Mouse (Mus musculus): ENCODE data around the gene Fam129a.
A peak's percentile ranks its signal among the peaks of the same experiment; 100 is the strongest.

Fam129a gene

GRCm38 (mm10) chr1:151584182-151584471, 13.1 kb downstream of the Fam129a start:
- DNase-seq (ENCODE audit: low read depth) = no peak

GRCm38 (mm10) chr1:151584565-151585216, 13.7 kb downstream of the Fam129a start:
- peak; percentile 40 for DNase-seq (ENCODE audit: low read depth)

DNA sequence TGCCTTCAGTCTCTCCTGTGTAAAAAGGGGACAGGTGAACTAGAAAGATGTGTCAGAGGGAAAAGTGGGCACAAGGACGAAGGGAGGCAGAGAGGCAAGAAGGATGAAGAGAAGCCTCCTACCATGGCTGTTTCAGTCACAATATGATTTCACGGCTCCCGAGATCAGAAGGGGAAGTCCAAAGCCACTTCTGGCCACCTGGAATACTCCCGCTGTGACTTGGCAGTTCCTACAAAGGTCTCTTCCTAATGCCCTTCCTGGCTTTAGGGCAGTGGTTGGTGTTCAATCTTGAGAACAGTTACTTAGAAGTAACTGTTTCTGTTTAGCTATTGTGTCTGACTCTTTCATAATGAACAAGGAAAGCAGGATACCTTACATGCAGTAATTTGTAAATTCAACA, 14.7 kb downstream of the Fam129a start:
- no peak for DNase-seq (ENCODE audit: low read depth)

DNA sequence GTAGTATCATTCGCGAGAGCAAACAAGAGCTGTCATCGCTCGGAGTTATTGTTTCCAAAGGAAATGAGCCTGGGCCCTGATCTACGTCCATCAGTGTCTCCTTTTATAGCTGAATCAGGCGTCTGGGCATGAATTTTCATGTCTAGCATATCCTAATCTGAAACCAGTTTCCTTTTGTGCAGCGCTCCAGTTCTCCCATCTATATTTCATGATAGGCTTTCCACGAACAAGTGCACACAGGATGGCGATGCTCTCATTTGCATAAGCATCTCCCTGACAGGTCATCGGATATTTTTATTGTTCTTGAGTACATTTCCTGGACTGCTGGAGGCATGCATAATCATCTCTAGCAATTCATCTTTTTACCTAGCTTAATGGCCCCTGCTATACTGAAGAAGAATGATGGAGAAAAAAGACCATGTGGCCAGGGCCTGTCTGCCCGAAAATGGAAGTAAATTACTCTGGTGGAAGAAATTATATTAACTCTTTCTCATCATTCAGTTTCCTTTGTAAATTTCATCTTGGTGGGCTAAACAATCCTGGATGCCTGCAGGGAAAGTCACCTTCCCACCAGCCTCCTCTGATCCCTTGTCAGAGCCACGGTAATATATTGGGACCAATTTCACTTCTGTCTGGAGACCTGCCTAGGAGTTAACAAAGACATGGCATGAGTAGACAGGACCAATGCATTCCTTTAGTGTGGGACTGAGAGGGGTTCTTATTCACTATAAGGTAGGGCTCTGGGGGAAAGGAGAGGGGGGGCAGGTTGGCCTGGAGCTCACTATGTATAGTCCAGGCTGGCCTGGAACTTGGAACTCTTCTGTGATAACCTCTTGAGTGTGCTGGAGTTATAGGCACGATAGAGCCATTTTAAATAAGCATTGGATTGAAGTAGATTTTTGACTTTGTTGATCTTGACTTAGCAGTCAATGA, 21.4 kb downstream of the Fam129a start:
- DNase-seq (ENCODE audit: low read depth) = no peak

GRCm38 (mm10) chr1:151594906-151595305, 23.9 kb downstream of the Fam129a start:
- DNase-seq (ENCODE audit: low read depth) = no peak

DNA sequence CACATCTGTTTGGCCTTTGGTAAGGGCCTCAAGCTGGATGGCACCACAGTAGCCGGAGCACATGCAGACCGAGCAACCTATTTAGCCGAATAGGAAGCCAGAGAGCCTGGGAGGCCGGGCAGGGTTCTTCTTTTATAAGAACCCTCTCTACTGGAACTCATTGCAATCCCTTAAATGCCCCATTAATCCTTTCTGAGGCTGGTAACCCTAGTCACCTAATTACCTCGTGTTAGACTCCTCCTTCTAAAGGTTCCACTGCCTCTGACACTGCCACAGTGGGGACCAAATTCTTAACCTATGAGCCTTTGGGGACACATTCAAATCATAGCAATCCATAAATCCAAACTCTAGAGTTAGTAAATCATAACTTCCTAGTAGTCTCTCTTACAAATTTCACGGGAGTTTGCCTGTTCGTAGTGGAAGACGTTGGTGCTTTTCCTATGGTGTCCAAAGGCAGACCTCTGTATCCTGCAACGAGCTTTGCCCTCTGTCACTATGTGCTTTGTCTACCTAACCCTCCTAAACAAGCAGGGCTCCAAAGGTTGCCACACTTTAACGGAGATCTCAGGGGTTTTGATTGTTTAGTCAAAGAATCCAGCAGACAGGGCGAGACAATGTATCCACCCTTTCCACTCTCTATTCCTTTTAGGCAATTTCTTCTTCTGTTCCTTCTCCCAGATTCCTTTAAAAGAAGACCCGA, 24.8 kb downstream of the Fam129a start:
- DNase-seq (ENCODE audit: low read depth) = no peak

- DNase-seq (ENCODE audit: low read depth) = no peak
Measured at GRCm38 (mm10) chr1:151596562-151596961, 25.6 kb downstream of the Fam129a start.

DNA sequence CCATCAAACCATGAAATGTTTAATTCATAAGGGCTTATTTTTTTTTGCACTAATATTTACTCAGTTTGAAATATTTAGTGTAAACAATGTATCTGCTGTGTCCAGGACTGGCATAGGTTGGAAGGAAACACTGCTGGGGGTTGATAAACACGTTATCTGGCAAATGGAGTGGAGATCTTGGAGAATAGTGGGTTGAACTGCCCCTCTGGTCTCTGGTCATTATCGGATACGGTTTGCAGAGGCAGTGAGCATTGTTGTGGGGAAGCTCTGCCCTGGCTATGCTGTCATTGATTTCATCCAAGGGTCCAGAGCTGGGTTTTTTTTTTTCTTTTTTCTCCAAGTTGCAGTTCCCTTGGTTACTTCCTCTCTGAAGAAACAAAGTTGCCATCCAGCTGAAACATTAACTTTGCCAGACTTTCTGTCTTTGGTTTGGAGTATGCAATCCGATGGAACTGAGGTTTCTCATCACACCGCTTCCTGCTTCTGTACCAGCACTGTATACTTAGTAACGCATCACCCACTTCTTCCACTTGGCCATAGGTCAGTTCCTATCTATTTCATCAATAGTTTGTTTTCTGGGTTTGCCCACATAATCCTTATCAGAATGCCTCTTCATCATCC, 26.8 kb downstream of the Fam129a start:
- peak; percentile 26 for DNase-seq (ENCODE audit: low read depth)

- peak; percentile 42 for DNase-seq (ENCODE audit: low read depth)
Measured at GRCm38 (mm10) chr1:151598876-151599275, 27.9 kb downstream of the Fam129a start.

GRCm38 (mm10) chr1:151604328-151604727, 33.3 kb downstream of the Fam129a start:
- no peak for DNase-seq (ENCODE audit: low read depth)

DNA sequence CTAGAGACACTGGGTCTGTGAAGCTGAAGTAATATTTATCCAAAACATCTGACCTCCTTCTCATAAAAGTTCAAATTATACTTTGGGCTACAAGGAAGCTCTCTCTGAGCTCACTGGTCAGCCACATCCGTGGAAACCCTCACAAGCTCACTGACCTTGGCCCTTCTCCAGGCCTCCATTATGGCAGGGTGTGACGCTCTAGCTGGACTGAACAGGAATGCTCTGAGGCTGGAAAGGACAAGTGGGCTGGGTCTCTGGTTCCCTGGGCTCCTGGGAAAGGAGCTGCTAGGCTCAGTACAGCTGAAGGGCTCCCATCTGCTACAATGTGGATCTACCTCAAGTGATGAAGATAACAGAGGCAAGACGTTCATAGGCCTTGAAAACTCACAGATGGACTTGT, 37.0 kb downstream of the Fam129a start:
- peak; percentile 74 for DNase-seq (ENCODE audit: low read depth)

GRCm38 (mm10) chr1:151610621-151611020, 39.6 kb downstream of the Fam129a start:
- DNase-seq (ENCODE audit: low read depth) = peak; percentile 16

DNA sequence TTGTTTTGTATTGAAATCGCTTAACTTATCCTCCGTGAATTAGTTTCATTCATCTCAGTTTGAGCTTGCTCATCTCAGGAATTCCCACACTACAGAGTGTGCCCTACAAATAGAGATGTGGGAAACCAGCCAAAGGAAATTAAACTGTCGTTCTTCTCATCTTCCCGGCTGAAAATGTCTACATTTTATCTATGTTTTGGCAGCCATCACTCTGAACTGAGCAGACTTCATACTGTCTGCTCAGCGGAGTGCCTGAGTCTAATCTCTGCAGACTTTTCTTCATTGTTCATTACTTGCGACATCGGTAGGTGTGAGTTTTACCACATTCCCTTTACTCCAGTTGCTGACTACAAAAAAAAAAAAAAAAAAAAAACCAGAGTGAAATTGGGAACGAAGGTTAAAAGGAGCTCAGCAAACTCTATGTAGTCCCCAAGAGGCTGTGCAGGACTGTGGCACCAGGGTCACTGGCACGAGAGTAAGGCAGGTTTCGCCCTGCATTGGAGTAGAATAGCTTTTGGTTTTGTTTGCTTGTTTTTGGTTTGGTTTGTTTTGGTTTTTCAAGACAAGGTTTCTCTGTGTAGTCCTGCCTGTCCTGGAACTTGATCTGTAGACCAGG, 43.4 kb downstream of the Fam129a start:
- DNase-seq (ENCODE audit: low read depth) = no peak

- no peak for DNase-seq (ENCODE audit: low read depth)
Measured at GRCm38 (mm10) chr1:151615625-151616024, 44.6 kb downstream of the Fam129a start.

- peak; percentile 70 for DNase-seq (ENCODE audit: low read depth)
Measured at GRCm38 (mm10) chr1:151616555-151617205, 45.7 kb downstream of the Fam129a start.

GRCm38 (mm10) chr1:151618251-151618650, 47.3 kb downstream of the Fam129a start:
- DNase-seq (ENCODE audit: low read depth) = peak; percentile 25

- DNase-seq (ENCODE audit: low read depth) = no peak
Measured at GRCm38 (mm10) chr1:151619281-151619711, 48.3 kb downstream of the Fam129a start.

GRCm38 (mm10) chr1:151620730-151621129, 49.7 kb downstream of the Fam129a start:
- peak; percentile 50 for DNase-seq (ENCODE audit: low read depth)

DNA sequence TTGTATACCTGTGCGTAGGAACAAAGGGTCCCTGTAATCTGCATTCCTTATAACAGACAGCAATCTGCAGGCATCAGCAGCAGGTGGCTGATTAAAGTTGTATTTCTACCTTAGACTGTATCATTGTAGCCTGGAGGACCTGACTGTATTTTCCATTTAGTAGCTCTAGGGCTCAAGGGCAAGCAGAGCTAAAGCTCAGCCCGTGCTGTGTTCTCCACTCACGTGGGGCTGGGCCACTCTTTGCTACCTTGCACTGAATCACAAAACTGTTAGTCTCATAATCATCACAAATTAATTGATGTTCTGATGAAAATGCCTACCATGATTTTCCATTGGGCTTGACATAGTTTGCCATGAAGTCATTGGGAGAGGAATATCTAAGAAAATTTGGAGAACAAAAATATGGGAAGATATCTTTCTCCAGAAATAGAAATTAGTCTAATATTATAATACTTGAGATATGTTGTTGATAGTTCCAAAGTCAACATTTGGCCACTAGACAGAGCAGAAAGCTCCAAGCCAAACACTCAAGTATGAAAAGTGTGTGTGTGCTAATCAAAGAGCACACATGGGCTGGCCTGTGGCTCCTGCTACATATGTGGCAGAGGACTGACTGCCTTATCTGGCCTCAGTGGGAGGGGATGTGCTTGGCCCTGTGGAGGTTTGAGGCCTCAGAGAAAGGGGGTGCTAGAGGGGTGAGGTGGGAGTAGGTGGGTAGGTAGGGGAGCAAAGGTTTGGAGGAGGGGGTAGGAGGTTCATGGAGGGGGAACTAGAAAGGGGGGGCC, 53.6 kb downstream of the Fam129a start:
- DNase-seq (ENCODE audit: low read depth) = no peak

DNA sequence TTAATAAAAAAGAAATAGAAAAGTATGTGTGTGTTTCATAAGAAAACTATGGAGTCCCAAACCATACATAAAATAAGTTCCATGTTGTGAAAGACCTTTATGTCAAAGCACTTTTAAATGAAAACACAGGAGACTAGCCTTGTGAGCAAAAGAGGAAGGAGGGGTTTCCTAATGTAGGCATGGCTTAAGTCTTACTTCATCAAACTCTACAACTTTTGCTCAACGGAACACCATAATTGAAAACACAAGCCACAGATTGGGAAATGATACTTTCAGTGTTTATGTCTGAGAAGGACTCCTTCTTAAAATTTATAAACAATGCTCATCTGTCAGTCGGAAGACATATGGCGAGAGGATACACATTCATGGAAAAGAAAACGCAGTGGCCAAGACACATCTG, 54.3 kb downstream of the Fam129a start:
- peak; percentile 83 for DNase-seq (ENCODE audit: low read depth)

GRCm38 (mm10) chr1:151625690-151626089, 54.7 kb downstream of the Fam129a start:
- DNase-seq (ENCODE audit: low read depth) = no peak
